Mouse (Mus musculus): Measurements from ENCODE around the gene Cyp4b1.
A peak's percentile ranks its signal among the peaks of the same experiment; 100 is the strongest.
"Not testable (repeated sequence)": the region's sequence is repeated elsewhere in the genome, so short reads cannot be mapped to it uniquely, and the experiment has no call there.

Cyp4b1 gene

GRCm38 (mm10) chr4:115647580-115647979 lies at the start of gene Cyp4b1:
Cyp4b1 (minus strand) TSS chr4:115647723.
- DNase-seq, result peak in 1 of 2 experiments; percentile 5

- no peak for DNase-seq
Measured at GRCm38 (mm10) chr4:115686299-115686698, 38.8 kb upstream of the Cyp4b1 start.

GRCm38 (mm10) chr4:115659190-115659589 lies 11.7 kb upstream of the Cyp4b1 start:
- DNase-seq, result no peak

GRCm38 (mm10) chr4:115657867-115658249 lies 10.3 kb upstream of the Cyp4b1 start:
- DNase-seq, result no peak

GRCm38 (mm10) chr4:115657104-115657866 lies 9.8 kb upstream of the Cyp4b1 start:
- DNase-seq, result peak; percentile 33 to 46

GRCm38 (mm10) chr4:115656535-115656922 lies 9.0 kb upstream of the Cyp4b1 start:
- DNase-seq, result not testable (repeated sequence)

- DNase-seq, result not testable (repeated sequence)
Measured at GRCm38 (mm10) chr4:115655841-115656534, 8.5 kb upstream of the Cyp4b1 start.

GRCm38 (mm10) chr4:115650866-115651265 lies 3.3 kb upstream of the Cyp4b1 start:
- no peak for DNase-seq

- DNase-seq, result no peak
Measured at GRCm38 (mm10) chr4:115649344-115649743, 1.8 kb upstream of the Cyp4b1 start.

GRCm38 (mm10) chr4:115648752-115649151 lies 1.2 kb upstream of the Cyp4b1 start:
- no peak for DNase-seq

- DNase-seq, result peak in 1 of 2 experiments; percentile 17
Measured at GRCm38 (mm10) chr4:115645371-115645770, 2.2 kb downstream of the Cyp4b1 start.

- DNase-seq, result no peak
Measured at GRCm38 (mm10) chr4:115642967-115643754, 4.4 kb downstream of the Cyp4b1 start.

- DNase-seq, result not testable (repeated sequence)
Measured at GRCm38 (mm10) chr4:115625560-115625959, 22.0 kb downstream of the Cyp4b1 start.

- no peak for DNase-seq
Measured at GRCm38 (mm10) chr4:115614005-115614404, 33.5 kb downstream of the Cyp4b1 start.

- not testable (repeated sequence) for DNase-seq
Measured at GRCm38 (mm10) chr4:115600611-115601010, 46.9 kb downstream of the Cyp4b1 start, which contains the start of gene Cyp4a32. Cyp4a32 (plus strand) TSS chr4:115600969.

GRCm38 (mm10) chr4:115596824-115597336 lies 50.6 kb downstream of the Cyp4b1 start:
- no peak for DNase-seq

- DNase-seq, result no peak
Measured at GRCm38 (mm10) chr4:115596357-115596756, 51.2 kb downstream of the Cyp4b1 start.

- DNase-seq, result no peak
Measured at GRCm38 (mm10) chr4:115583036-115583435, 64.5 kb downstream of the Cyp4b1 start.

- DNase-seq, result no peak
Measured at GRCm38 (mm10) chr4:115575776-115576175, 71.7 kb downstream of the Cyp4b1 start.

GRCm38 (mm10) chr4:115575255-115575654 lies 72.3 kb downstream of the Cyp4b1 start:
- DNase-seq, result no peak

Measured in cerebellum, postnatal 10 days (tissue).